Mouse (Mus musculus) 416B (cell line): ENCODE results near the gene Cd27.
"Not testable (repeated sequence)": the region's sequence is repeated elsewhere in the genome, so short reads cannot be mapped to it uniquely, and the experiment has no call there.

Source experiments
- DNase-seq: peaks from one replicate; pipeline ENCODE4 v3.0.0; 2011; ENCODE audit warnings: low read depth

Cd27 gene

DNA sequence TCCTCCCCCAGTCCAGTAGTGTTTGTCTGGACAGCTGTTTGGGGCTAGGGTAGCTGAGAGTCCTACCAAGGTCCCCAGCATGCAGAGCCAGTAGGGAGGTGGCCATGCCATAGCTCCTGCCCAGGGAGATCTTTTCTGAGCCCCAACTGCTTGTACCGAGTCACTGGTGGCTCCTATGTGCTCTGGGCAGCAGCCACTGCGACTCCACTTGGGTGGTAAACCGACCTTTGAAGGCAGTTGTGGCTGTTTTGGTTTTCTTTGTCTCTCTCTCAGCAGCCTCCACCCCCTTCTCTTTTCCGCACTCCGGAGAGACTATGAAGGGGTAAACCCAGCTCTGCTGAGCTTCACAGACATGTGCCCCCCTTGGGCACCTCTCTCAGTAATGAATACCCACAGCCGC, at the start of gene Cd27:
Gene Cd27, minus strand, starts transcription at position 229 of the 400 bp plus-strand sequence.
- no peak for DNase-seq

DNA sequence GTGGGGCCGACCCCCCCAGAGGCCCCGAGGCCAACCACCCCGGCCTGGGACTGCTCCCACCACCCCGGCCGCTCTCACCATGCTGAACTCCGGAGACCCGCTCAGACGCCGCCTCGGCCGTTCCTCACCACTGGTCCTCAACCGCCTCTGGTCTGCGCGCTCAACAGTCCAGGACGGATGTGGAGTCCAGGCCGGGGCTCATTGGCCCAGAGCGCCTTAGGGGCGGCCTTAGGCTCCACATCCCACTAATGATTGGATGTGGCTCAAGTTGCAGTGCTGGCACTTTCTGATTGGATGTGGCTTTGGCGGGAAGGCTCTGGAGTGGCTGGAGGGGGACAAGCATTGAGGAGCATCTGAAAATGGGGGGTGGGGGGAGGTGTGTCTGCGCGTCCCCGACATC, 49.1 kb upstream of the Cd27 start, which contains the start of gene Tuba3a:
Gene Tuba3a, minus strand, starts transcription at position 153 of the 400 bp plus-strand sequence.
- no peak for DNase-seq

DNA sequence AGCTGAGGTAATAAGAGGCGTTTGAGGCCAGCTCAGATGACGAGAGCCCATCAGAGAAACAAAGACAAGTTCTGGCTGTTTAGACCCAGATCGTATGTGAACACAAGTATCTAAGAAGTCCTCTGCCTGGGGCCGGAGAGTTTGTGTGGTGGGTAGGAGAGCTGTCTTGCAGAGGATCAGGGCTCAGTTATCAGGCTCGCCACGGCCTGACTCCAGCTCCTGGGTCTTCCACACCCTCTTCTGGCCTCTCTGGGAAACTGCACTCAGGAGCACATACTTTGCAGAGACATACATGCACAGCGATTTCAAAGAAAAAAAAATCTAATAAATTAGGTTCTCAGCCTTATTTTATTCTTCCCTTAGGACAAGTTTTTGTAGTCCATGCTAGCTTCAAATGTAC, 47.9 kb upstream of the Cd27 start:
- DNase-seq, result no peak

DNA sequence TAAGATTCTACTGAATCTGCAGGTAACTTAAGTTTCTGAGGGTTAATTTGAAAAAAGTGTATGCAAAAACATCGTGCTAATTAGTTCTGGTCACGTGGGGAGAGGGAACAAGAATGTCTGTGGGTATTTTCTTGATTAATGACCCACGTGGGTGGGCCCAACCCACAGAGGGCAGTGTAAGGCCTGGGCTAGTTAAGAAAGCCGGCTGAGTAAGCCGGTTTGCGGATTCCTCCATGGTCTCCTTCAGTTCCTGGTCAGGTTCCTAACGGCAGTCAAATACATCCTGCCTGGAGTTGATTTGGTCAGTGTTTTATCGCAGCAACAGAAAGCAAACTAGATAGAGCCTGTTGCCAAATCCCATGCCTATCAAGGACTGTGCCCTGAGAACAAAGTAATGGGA, 47.4 kb upstream of the Cd27 start:
- DNase-seq, result no peak

DNA sequence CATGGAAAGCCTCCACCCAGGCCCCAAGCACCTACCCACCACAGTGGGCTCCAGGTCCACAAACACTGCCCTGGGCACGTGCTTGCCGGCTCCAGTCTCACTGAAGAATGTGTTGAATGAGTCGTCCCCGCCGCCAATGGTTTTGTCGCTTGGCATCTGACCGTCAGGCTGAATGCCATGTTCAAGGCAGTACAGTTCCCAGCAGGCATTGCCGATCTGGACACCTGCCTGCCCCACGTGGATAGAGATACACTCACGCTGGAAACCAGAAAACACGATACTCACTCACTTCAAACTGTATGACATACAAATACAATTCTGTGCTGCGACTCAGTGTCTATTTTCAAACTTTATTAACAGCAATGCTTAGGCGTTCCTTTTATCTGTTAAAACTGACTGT, 45.9 kb upstream of the Cd27 start:
- not testable (repeated sequence) for DNase-seq

DNA sequence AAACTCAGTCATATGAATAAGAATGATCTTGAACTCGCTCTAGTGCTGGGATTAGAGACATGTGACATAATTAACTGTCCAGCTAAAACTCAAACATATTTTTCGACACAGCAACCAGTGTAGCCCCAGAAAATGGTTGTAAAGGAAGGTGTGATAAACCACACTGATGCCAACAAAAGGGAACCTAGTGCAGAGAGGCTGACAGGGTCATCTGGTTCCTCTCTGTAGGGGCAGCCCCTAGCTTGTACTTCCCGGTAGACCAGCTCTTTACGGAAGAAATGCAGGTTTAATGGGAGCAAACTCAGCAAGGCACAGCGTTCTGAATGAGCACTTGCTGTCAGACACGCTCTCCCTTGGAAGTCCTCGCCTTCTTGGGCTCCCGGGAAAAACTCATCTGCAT, 42.9 kb upstream of the Cd27 start:
- DNase-seq, result no peak

DNA sequence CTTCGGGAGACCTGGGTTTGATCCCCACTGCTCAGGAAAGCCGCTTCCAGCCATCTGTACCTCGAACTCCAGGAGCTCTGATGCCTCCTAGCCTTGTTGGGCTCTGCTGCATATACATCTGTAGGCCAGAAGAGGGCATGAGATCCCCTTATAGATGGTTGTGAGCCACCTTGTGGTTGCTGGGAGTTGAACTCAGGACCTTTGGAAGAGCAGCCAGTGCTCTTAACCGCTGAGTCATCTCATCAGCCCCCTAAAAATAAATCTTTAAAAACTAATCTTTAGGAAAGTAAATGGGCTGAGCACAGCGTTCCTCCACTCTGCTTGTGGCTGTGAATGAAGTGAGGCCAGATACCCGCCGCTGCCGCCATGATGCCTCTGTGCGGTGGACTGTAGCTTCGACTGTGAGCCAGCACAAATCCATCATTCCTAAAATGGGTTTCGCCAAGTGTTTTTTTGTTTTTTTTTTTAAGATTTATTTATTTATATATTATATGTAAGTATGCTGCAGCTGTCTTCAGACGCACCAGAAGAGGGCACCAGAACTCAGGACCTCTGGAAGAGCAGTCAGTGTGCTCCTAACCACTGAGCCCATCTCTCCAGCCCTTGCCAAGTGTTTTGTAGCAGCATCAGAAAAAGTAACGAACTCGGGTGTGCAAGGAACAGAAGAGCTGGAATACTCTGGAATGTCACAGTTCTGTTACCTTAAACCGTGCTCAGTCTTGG, 38.2 kb upstream of the Cd27 start:
- peak; percentile 80 for DNase-seq

DNA sequence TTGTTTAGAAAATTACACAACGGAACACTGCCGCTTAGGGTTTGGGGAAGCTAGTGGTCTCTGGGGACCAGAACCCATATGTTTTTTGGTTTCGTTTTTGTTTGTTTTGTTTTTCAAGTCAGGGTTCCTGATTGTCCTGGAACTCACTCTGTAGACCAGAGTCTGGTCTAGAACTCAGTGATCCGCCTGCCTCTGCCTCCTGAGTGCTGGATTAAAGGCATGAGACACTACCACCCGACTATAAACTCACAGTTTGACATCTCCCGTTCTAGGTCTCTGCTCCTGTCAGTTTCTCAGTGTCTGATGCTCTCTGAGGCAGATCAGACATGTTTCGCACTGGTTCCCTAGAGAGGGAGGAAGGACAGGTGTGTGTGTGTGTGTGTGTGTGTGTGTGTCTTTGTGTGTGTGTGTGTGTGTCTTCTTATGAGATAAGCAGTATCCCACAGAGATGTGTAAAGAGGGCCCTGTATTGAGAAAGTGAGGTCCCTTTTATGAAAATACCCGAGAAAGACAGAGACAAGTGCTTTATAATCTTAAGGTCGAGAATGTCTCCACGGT, 35.5 kb upstream of the Cd27 start:
- no peak for DNase-seq

DNA sequence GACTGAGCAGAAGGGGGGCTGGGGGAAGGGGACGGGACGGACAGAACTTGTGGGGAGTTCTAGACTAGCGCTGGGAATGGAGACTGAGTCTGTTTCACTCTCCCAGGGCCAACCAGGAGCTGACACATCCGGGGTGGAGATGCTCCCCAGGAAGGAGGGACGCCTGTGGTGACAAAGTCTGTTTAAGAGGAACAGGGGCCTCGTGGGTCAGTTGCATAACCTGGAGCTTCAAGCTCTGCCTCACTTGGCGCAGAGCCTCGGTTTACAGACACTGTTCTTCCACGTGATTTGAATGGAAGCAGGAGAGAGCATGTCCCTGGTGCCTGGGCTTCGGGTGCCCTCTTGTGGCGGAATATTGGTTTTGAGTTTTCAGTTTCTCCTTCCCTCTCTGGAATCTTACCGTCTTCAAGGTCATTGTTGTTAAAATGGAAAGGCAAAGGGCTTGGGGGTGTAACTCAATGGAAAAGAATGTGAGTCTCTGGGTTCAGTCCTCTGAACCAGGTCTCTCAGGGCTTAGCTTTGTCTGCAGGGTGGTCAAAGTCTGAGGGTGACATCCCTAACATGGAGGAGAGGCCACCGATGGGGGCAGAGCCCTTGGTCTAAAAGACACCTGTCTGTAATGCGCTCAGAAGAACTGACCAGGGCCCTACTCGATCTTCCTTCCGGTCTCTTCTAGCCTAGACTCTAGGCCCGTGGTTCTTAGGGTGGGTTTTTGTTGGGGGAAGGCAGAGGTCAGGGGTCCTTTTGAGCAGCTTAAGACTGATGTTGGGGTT, 34.8 kb upstream of the Cd27 start:
- DNase-seq, result peak; percentile 96

DNA sequence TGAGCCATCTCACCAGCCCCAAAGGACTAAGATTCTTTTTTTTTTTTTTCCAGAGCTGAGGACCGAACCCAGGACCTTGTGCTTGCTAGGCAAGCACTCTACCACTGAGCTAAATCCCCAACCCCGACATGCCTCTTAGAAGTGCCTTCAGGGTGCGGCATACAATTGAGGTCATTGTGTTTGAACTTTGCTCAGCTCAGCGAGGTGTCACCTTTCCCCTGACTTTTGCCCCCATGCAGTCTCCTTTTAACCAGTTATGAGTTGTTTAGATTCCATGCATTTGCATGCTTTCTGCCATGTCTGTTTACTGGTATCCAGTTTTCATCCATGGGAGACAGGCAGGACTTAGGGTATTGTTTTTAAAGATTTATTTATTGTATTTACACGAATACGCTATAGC, 32.0 kb upstream of the Cd27 start:
- no peak for DNase-seq

DNA sequence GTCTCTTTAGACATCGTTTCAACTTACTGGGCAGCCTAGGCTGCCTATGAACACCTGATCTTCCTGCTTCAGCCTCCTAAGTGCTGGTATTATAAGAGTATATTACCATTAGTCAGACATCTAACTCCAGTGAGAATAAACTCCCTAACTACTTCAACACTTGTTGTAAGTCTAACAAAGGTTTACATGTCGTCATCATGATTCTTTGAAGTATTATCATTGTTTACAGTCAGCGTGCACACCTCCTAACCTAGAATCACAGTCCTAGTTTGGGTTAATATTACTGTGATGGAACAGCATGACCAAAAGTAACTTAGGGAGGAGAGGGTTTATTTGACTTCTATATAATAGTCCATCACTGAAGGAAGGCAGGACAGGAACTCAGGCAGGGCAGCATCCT, 30.7 kb upstream of the Cd27 start:
- DNase-seq, result no peak

DNA sequence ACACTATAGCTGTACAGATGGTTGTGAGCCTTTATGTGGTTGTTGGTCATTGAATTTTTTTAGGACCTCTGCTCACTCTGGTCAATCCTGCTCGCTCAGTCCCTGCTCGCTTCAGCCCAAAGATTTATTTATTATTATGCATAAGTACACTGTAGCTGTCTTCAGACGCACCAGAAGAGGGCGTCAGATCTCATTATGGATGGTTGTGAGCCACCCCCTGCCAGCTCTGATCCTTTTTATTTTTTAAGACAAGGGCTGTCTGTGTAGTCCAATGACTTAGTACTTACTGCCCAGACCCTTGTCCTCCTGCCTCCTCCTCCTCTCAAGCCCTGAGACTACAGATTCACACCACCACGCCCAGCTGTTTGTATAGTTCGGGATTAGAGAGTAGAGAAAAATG, 29.8 kb upstream of the Cd27 start:
- DNase-seq, result peak; percentile 19

DNA sequence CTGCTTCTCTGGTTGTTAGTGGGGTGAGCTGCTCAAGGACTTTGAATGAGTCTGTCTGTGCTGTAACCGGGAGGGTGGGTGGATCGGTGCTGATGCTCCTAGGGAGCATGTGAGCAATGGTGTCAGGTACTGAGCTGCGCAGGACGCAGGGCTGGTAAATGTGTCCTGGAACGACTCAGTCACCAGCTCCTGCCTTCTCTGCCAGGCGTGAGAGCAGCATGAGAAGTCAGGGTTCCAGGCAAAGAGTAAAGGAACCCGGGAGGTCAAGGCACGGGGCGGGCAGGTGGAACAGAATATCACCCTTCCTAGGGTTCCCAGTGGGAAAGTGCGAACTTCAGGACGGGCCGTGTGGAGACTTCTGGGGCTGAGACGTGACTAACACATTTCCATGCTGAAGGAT, 29.3 kb upstream of the Cd27 start:
- no peak for DNase-seq

DNA sequence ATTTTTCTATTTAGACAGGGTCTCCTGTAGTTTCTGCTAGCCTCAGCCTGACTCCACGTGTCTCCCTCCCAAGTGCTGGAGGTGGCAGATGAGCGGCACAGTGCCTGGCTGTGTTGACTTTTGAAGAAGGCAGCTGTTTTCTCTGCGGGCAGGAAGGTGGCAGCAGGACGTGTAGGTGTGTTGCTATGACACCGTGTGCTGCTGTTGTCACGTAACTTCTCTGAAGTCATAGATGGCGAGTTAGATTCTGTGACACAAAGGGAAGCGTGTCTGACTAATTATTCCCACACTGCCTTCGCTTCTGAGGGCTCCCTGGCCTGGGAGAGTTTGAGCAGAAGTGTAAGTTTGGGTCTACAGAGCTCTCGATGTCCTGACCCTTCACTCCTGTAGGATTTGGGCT, 28.4 kb upstream of the Cd27 start:
- peak; percentile 23 for DNase-seq

DNA sequence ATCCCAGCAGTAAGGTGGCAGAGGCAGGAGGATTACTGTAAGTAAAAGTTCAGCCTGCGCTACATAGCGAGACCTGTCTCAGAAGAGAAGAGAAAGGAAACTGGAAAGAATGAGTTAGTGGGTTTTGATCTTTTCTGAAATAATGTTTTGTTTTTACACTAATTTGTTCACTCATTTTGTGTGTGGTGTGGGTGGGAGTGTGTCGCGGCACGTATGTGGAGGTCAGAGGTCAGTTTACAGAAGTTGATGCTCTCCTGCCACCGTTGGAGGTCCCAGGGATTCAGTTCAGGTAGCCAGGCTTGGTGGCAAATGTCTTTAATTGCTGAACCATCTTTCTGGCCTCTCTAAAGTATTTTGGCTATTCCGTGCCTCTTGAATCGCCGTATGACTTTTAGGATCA, 27.4 kb upstream of the Cd27 start:
- DNase-seq, result no peak

DNA sequence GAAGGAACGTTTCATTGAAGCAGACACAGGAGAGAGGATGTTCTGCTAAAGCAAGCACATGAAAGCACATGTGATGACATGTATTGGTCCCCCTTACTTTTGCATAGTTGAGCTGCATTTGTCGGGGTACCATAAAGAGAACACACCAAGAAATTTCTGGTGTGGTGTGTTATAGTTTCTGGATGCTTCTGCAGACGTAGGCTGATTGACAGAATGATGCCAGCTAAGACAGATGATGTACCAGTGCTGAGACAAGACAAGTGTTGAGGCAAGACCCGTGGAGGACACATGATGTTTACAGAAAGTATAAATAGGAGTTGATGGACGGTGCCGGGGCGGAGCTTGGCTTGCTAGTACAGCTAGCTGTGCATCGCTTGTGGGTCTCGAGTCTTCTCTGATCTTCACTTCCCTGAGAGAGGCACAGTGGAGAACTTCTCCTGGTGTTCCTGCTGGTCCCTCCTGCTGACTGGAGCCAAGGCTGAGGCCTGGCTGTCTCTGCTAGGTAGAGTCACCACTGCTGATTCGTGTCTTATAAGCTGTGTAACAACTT, 23.3 kb upstream of the Cd27 start:
- no peak for DNase-seq

DNA sequence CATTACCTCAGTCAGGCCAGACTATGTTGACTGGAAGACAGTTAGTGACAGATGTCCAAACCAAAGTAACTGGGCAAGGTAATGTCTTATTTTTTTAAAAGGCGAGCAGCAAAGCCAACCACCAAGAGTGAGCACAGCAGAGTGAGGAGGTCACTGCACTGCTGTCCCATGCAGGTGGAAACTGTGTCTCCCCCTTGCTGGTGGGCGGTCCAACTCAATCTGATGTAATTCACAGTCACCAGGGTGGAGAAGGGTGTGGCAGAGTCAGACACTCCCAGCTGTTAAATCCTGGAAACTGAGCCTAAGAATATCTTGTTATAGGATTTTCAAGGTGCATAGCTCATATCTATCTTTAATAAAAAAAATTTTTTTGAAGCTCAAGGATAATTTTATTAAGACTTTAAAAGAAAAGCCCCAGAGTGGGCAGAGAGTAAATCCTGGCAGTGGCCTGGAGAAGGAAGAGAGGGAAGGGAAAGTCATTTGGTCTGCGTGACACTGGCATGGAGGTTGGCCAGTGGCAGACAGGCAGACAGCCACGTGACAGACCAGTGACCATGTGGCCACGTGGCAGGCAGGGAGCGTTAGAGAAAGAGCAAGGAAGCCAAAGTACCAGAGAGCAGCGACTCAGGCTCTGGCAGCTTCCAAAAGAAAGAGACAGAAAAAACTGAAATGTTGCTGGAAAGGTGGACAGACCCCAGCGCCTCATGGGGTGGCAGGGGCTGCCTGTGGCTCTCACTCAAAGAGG, 19.6 kb upstream of the Cd27 start:
- no peak for DNase-seq

DNA sequence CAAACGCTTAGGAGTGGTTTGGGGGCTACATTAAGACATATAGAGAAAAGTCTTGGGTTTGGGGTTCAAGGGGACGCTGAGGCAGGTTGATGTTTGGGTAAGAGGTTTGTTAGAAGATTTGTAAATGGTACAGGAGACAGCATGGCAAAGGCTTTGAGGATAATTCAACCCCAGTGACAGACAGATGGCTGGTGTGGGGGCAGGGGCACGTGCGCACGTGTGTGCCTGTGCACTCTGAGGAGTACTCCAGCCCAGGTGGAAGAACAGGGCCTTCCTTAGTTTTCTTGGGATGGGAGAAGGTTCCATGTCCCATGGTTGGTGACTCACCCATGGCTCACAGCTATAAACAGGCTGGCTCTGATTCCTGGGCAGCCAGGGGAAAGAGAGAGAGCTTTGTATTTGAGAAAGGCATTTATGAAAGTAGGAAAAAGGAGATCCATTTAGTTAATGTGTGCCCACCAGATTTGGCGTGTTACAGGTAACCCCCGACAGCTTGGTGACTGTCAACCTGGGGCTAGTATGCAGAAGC, 18.8 kb upstream of the Cd27 start:
- no peak for DNase-seq

DNA sequence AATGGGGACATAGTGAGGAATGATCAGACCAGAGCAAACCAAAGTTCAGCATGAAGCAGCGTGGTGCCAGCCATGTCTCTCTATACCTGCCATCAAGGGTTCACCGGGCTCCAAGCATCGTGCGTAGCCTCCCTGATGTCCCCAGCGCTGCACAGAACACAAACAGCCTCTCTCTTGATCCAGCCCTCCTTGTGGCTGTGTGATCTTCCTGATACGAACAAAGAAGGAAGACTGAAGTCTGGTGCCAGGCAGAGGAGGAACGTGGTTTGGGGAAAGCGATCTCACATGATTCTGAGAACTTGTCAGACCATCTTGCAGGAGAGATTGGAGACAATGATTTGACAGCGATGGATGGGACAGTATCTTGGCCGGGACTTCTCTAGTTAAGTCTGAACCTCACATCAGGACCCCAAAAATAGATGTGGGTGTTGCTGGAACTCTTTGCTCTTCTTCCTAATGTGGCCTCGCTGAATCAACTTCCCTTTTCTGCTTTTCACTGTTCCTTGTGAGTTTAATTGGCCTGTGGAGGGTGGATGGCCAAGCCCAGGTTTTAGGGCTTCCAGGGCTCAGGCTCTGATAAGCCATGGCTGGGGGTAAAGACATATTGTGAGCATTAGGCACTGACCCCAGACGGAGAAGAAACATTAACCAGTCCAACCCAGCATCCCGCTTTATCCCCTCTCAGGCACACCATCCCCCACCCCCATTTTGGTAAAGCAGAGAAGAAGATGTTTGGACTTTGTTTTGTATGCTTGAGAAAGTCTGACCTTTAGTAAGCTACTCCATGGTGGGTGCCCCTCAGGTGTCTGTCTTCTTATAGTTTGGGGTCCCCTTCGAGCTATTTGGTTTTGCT, 17.3 kb upstream of the Cd27 start:
- peak; percentile 20 for DNase-seq

DNA sequence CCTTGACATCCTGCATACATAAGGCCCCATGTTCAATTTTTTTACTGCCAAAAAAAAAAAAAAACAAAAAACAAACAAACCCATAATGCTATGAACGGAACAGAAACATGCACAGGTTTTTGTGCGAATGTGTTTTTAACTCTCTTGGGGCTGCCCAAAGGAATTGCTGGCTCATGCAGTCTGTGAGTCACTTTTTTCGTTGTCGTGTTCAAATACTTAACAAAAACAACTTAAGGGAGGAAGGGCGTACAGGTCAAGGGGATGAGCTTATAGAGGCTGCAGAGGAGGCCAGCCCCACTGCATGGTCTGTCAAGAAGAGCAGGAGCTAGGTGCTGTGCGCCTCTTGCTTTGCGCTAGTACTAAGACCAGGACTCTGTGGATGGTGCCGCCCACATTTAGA, 15.9 kb upstream of the Cd27 start:
- no peak for DNase-seq

DNA sequence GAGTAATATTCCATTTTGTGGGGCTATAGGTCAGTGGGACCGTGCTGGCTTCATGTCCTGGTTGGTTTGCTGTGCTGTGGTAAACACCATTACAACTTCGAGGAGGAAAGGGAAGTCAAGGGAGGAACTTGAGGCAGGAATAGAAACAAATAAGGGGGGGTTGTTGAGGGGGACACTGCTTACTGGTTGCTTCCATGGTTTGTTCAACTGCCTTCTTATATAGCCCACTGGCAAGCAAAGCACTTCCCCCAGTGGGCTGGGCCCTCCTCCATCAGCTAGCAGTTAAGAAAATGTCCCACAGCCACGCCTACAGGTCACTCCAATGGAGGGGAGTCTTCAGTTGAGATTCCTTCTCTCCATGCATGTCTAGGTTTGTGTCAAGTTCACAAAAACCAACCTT, 15.5 kb upstream of the Cd27 start:
- peak; percentile 17 for DNase-seq
